Comparison of ENCODE assay signal across 8 mouse cellular contexts in the genomic region with DNA sequence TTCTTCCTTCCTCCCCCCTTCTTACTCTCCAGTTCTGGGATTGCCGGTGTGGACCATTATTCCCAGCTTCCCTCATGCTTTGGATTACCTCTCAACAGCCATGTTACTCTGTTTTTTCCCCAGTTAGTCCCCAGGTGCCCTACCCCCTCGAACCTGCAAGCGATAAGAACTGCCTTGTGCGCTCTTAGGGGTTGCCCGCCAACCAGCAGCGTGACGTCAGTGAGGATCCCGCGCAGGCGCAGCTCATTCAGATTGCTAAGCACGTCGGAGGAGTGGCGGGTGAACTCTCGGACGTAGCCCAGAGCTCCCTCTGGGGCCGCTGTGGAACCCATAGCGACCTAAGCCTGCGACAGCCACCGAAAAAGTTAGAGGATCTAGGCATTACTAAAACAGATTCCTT. TPM values are rescaled to one million over a fixed set of nuclear protein-coding genes. Genes with fewer than 3 reads are reported as not detected.
DNase-seq lines count a peak whose midpoint lies in the region; ATAC-seq and TF ChIP-seq lines count a peak whose summit lies in the region.

No protein-coding gene starts in this region.

- H3K4me3 ChIP-seq in embryonic facial prominence, embryonic 13.5 days, result peak overlapping the region; percentile 37
- peak overlapping the region; percentile 51 for H3K4me3 ChIP-seq in heart, embryonic 12.5 days
- peak overlapping the region; percentile 38 for H3K4me3 ChIP-seq in kidney, embryonic 14.5 days (ENCODE audit: low read length)
- peak overlapping the region; percentile 50 for H3K4me3 ChIP-seq in liver, postnatal 0 days (ENCODE audit: low read depth, low read length)
- peak overlapping the region; percentile 21 for H3K4me3 ChIP-seq in neural tube, embryonic 12.5 days

- TF ChIP-seq EP300 in liver, postnatal 0 days (IDR thresholded peaks at IDR 0.05; ENCODE audit: low read depth), result no peak

- peak overlapping the region; percentile 54 for H3K4me2 ChIP-seq in embryonic facial prominence, embryonic 13.5 days
- peak overlapping the region; percentile 70 for H3K4me2 ChIP-seq in heart, embryonic 12.5 days
- H3K4me2 ChIP-seq in kidney, embryonic 14.5 days (replicated peaks; ENCODE audit: low read depth, low read length), result peak overlapping the region; percentile 43
- peak overlapping the region; percentile 77 for H3K4me2 ChIP-seq in liver, postnatal 0 days (ENCODE audit: low read depth, low read length)
- peak overlapping the region; percentile 54 for H3K4me2 ChIP-seq in neural tube, embryonic 12.5 days (replicated peaks)

- ATAC-seq in embryonic facial prominence, embryonic 13.5 days (ENCODE audit: insufficient number of reproducible peaks, insufficient read depth, low FRiP score, low TSS enrichment, low read depth), result no peak
- peak; percentile 81 for ATAC-seq in heart, embryonic 12.5 days (ENCODE audit: insufficient number of reproducible peaks, low FRiP score)
- peak; percentile 4; the same call in 1 of the 2 replicates for ATAC-seq in kidney, embryonic 14.5 days (ENCODE audit: low FRiP score, low TSS enrichment)
- ATAC-seq in liver, postnatal 0 days, result peak; percentile 65
- no peak for ATAC-seq in neural tube, embryonic 12.5 days (ENCODE audit: low FRiP score, low read depth)

- H3K9me3 ChIP-seq in embryonic facial prominence, embryonic 13.5 days, result no peaks in the 10 kb centered on the region
- H3K9me3 ChIP-seq in heart, embryonic 12.5 days (replicated peaks), result no peaks in the 10 kb centered on the region
- no peaks in the 10 kb centered on the region for H3K9me3 ChIP-seq in kidney, embryonic 14.5 days (ENCODE audit: control insufficient read depth, low read length)
- H3K9me3 ChIP-seq in liver, postnatal 0 days (ENCODE audit: low read length), result no peaks in the 10 kb centered on the region
- no peaks in the 10 kb centered on the region for H3K9me3 ChIP-seq in neural tube, embryonic 12.5 days

- no peak; the same call in 1 of the 2 replicates for TF ChIP-seq CTCF in liver, postnatal 0 days (IDR thresholded peaks at IDR 0.05; ENCODE audit: low read depth)

- H3K9ac ChIP-seq in embryonic facial prominence, embryonic 13.5 days, result peak overlapping the region; percentile 58
- H3K9ac ChIP-seq in heart, embryonic 12.5 days, result peak overlapping the region; percentile 71
- peak overlapping the region; percentile 44 for H3K9ac ChIP-seq in kidney, embryonic 14.5 days (ENCODE audit: low read depth, low read length)
- peak overlapping the region; percentile 54; the same call in 1 of the 2 replicates for H3K9ac ChIP-seq in liver, postnatal 0 days (replicated peaks)
- H3K9ac ChIP-seq in neural tube, embryonic 12.5 days, result 0 out of 2 replicates have a peak overlapping the region, but pooled peaks have one; percentile 13

- peaks cover 72% of the 10 kb centered on the region for H3K27me3 ChIP-seq in embryonic facial prominence, embryonic 13.5 days
- peaks cover 52% of the 10 kb centered on the region for H3K27me3 ChIP-seq in heart, embryonic 12.5 days (replicated peaks)
- H3K27me3 ChIP-seq in kidney, embryonic 14.5 days (ENCODE audit: control insufficient read depth, insufficient read depth, low read length), result peaks cover 50% of the 10 kb centered on the region
- H3K27me3 ChIP-seq in liver, postnatal 0 days (ENCODE audit: insufficient read depth, low read length), result peaks cover 46% of the 10 kb centered on the region
- peaks cover 62% of the 10 kb centered on the region for H3K27me3 ChIP-seq in neural tube, embryonic 12.5 days (replicated peaks)

- H3K36me3 ChIP-seq in embryonic facial prominence, embryonic 13.5 days, result no peaks in the 10 kb centered on the region
- no peaks in the 10 kb centered on the region for H3K36me3 ChIP-seq in heart, embryonic 12.5 days
- H3K36me3 ChIP-seq in kidney, embryonic 14.5 days (ENCODE audit: control insufficient read depth, insufficient read depth, low read length), result no peaks in the 10 kb centered on the region
- H3K36me3 ChIP-seq in liver, postnatal 0 days (replicated peaks; ENCODE audit: insufficient read depth, low read length), result no peaks in the 10 kb centered on the region
- H3K36me3 ChIP-seq in neural tube, embryonic 12.5 days, result no peaks in the 10 kb centered on the region; the same call in 1 of the 2 replicates

- under 1% methylated on average over 19 of the region's 19 CpGs for WGBS in embryonic facial prominence, embryonic 13.5 days
- WGBS in heart, embryonic 12.5 days, result under 1% methylated on average over 19 of the region's 19 CpGs
- 1% methylated on average over 19 of the region's 19 CpGs for WGBS in kidney, embryonic 14.5 days
- 2% methylated on average over 19 of the region's 19 CpGs for WGBS in liver, postnatal 0 days (ENCODE audit: insufficient replicate concordance)
- 0% methylated on average over 19 of the region's 19 CpGs for WGBS in neural tube, embryonic 12.5 days

- peak overlapping the region; percentile 51; the same call in 1 of the 2 replicates for H3K27ac ChIP-seq in embryonic facial prominence, embryonic 13.5 days
- peak overlapping the region; percentile 77 for H3K27ac ChIP-seq in heart, embryonic 12.5 days (ENCODE audit: poor library complexity, severe bottlenecking)
- peak overlapping the region; percentile 20; the same call in 1 of the 2 replicates for H3K27ac ChIP-seq in kidney, embryonic 14.5 days (ENCODE audit: low read depth, low read length)
- peak overlapping the region; percentile 70 for H3K27ac ChIP-seq in liver, postnatal 0 days (ENCODE audit: low read depth)
- H3K27ac ChIP-seq in neural tube, embryonic 12.5 days, result no peak overlapping the region

- H3K4me1 ChIP-seq in embryonic facial prominence, embryonic 13.5 days, result peaks cover 43% of the 10 kb centered on the region
- H3K4me1 ChIP-seq in heart, embryonic 12.5 days (replicated peaks), result peaks cover 56% of the 10 kb centered on the region
- H3K4me1 ChIP-seq in kidney, embryonic 14.5 days (ENCODE audit: control insufficient read depth, insufficient read depth, low read length), result peaks cover 7% of the 10 kb centered on the region
- H3K4me1 ChIP-seq in liver, postnatal 0 days (ENCODE audit: insufficient read depth), result peaks cover 28% of the 10 kb centered on the region
- peaks cover 37% of the 10 kb centered on the region for H3K4me1 ChIP-seq in neural tube, embryonic 12.5 days

- peak; percentile 72 to 85 for DNase-seq in CD8-positive naive resting alpha-beta T cell, adult 2 months (ENCODE audit: low read depth in 2 of 2, low spot score in 2 of 2)
- DNase-seq in adrenal gland, postnatal 4 days (ENCODE audit: low spot score in 2 of 2), result peak; percentile 55 to 59
- DNase-seq in liver, postnatal 0 days, result peak; percentile 87
- peak; percentile 71 for DNase-seq in testis, postnatal 14 days (ENCODE audit: low spot score)

RNA-seq across cellular contexts. Expression of gene Bcl6b, which starts 0.8 kb away (rescaled TPM):
- total RNA-seq in adrenal gland, postnatal 4 days (2021), result 10 to 100 TPM; 23.8 to 33.4 TPM
- polyA plus RNA-seq in embryonic facial prominence, embryonic 13.5 days (2015; fragmentation: Nextera tagmentation; extraction: Ambion mirVana), result 11.1 and 11.3 TPM in 2 replicates
- polyA plus RNA-seq in heart, embryonic 12.5 days (2016; fragmentation: Nextera tagmentation; extraction: Ambion mirVana), result 17.6 and 19.6 TPM in 2 replicates
- 19.2 and 20.0 TPM in 2 replicates for polyA plus RNA-seq in kidney, embryonic 14.5 days (2014; fragmentation: Nextera tagmentation; extraction: Ambion mirVana)
- polyA plus RNA-seq in liver, postnatal 0 days (2015; fragmentation: Nextera tagmentation; extraction: Ambion mirVana), result 1.4 and 1.8 TPM in 2 replicates
- polyA plus RNA-seq in neural tube, embryonic 12.5 days (2016; fragmentation: Nextera tagmentation; extraction: Ambion mirVana), result 6.9 TPM in 2 replicates

RNA-seq across cellular contexts. Expression of gene Slc16a13, which starts 8.0 kb away (rescaled TPM):
- total RNA-seq in adrenal gland, postnatal 4 days (2021), result 10 to 100 TPM in 1 of 2 experiments, 1 to 10 TPM in 1; 6.2 to 10.9 TPM
- polyA plus RNA-seq in embryonic facial prominence, embryonic 13.5 days (2015; fragmentation: Nextera tagmentation; extraction: Ambion mirVana), result 9.8 and 13.0 TPM in 2 replicates
- polyA plus RNA-seq in heart, embryonic 12.5 days (2016; fragmentation: Nextera tagmentation; extraction: Ambion mirVana), result 7.7 and 9.1 TPM in 2 replicates
- polyA plus RNA-seq in kidney, embryonic 14.5 days (2014; fragmentation: Nextera tagmentation; extraction: Ambion mirVana), result 8.4 and 14.2 TPM in 2 replicates
- 1.3 and 1.9 TPM in 2 replicates for polyA plus RNA-seq in liver, postnatal 0 days (2015; fragmentation: Nextera tagmentation; extraction: Ambion mirVana)
- polyA plus RNA-seq in neural tube, embryonic 12.5 days (2016; fragmentation: Nextera tagmentation; extraction: Ambion mirVana), result 13.6 and 16.3 TPM in 2 replicates

RNA-seq across cellular contexts. Expression of gene 0610010K14Rik, which starts 8.9 kb away (rescaled TPM):
- total RNA-seq in adrenal gland, postnatal 4 days (2021), result 10 to 100 TPM; 70.1 to 72.5 TPM
- 188 and 200 TPM in 2 replicates for polyA plus RNA-seq in embryonic facial prominence, embryonic 13.5 days (2015; fragmentation: Nextera tagmentation; extraction: Ambion mirVana)
- polyA plus RNA-seq in heart, embryonic 12.5 days (2016; fragmentation: Nextera tagmentation; extraction: Ambion mirVana), result 125 and 126 TPM in 2 replicates
- 180 and 243 TPM in 2 replicates for polyA plus RNA-seq in kidney, embryonic 14.5 days (2014; fragmentation: Nextera tagmentation; extraction: Ambion mirVana)
- polyA plus RNA-seq in liver, postnatal 0 days (2015; fragmentation: Nextera tagmentation; extraction: Ambion mirVana), result 48.9 and 55.2 TPM in 2 replicates
- polyA plus RNA-seq in neural tube, embryonic 12.5 days (2016; fragmentation: Nextera tagmentation; extraction: Ambion mirVana), result 169 and 183 TPM in 2 replicates

RNA-seq across cellular contexts. Expression of gene Gm21988, which starts 10.8 kb away (rescaled TPM):
- 1 to 10 TPM; 4.5 to 8.1 TPM for total RNA-seq in adrenal gland, postnatal 4 days (2021)
- 11.7 and 13.9 TPM in 2 replicates for polyA plus RNA-seq in embryonic facial prominence, embryonic 13.5 days (2015; fragmentation: Nextera tagmentation; extraction: Ambion mirVana)
- 9.0 and 9.5 TPM in 2 replicates for polyA plus RNA-seq in heart, embryonic 12.5 days (2016; fragmentation: Nextera tagmentation; extraction: Ambion mirVana)
- polyA plus RNA-seq in kidney, embryonic 14.5 days (2014; fragmentation: Nextera tagmentation; extraction: Ambion mirVana), result 7.8 and 10.5 TPM in 2 replicates
- 5.4 and 5.8 TPM in 2 replicates for polyA plus RNA-seq in liver, postnatal 0 days (2015; fragmentation: Nextera tagmentation; extraction: Ambion mirVana)
- 14.4 and 15.2 TPM in 2 replicates for polyA plus RNA-seq in neural tube, embryonic 12.5 days (2016; fragmentation: Nextera tagmentation; extraction: Ambion mirVana)

RNA-seq across cellular contexts. Expression of gene Rnasek, which starts 10.8 kb away (rescaled TPM):
- total RNA-seq in adrenal gland, postnatal 4 days (2021), result 100 to 1,000 TPM; 160 to 164 TPM
- polyA plus RNA-seq in embryonic facial prominence, embryonic 13.5 days (2015; fragmentation: Nextera tagmentation; extraction: Ambion mirVana), result 168 and 170 TPM in 2 replicates
- 204 and 207 TPM in 2 replicates for polyA plus RNA-seq in heart, embryonic 12.5 days (2016; fragmentation: Nextera tagmentation; extraction: Ambion mirVana)
- 149 and 173 TPM in 2 replicates for polyA plus RNA-seq in kidney, embryonic 14.5 days (2014; fragmentation: Nextera tagmentation; extraction: Ambion mirVana)
- polyA plus RNA-seq in liver, postnatal 0 days (2015; fragmentation: Nextera tagmentation; extraction: Ambion mirVana), result 241 TPM in 2 replicates
- 231 and 245 TPM in 2 replicates for polyA plus RNA-seq in neural tube, embryonic 12.5 days (2016; fragmentation: Nextera tagmentation; extraction: Ambion mirVana)

Comparison
In these comparisons a context has a peak if more than half of its experiments do, and no peak if none do; other contexts are left out.
1. ATAC-seq: peak in heart, embryonic 12.5 days (single experiment), kidney, embryonic 14.5 days (single experiment) and liver, postnatal 0 days (single experiment); none in embryonic facial prominence, embryonic 13.5 days (single experiment) and neural tube, embryonic 12.5 days (single experiment).
2. H3K9ac ChIP-seq: peak in every context shown above with its lines; median percentile 71 in heart, embryonic 12.5 days; 58 in embryonic facial prominence, embryonic 13.5 days; 54 in liver, postnatal 0 days; 44 in kidney, embryonic 14.5 days; 13 in neural tube, embryonic 12.5 days.
3. Peak in every context shown above with its lines, with median percentiles within 50 percentile points of each other: DNase-seq, H3K4me2 ChIP-seq and H3K4me3 ChIP-seq.